Mouse (Mus musculus): Measurements from ENCODE around the gene Gm9044. TPM values are rescaled to one million over a fixed set of nuclear protein-coding genes. Genes with fewer than 3 reads are reported as not detected.
"Not testable (repeated sequence)": the region's sequence is repeated elsewhere in the genome, so short reads cannot be mapped to it uniquely, and the experiment has no call there.

Gene Gm9044
- polyA plus RNA-seq, 1 experiment, result not detected

- DNase-seq, result no peak
- no peak within 1 kb of the TSS for H3K4me3 ChIP-seq (replicated peaks; ENCODE audit: insufficient read depth, low read depth, low read length)
- H3K4me1 ChIP-seq (ENCODE audit: control insufficient read depth, insufficient read depth, low read length), result no peaks in the 10 kb centered on the region
- 93% methylated on average over 6 of the region's 6 CpGs for WGBS
- TF ChIP-seq CTCF (IDR thresholded peaks at IDR 0.05; ENCODE audit: borderline replicate concordance, insufficient read depth, low read depth, low read length) (no peak), POLR2A (IDR thresholded peaks at IDR 0.05; ENCODE audit: borderline replicate concordance, insufficient read depth, low read length) (no peak)
- no peak within 1 kb of the TSS for H3K27ac ChIP-seq (ENCODE audit: insufficient read depth, low read length)
- H3K27me3 ChIP-seq (ENCODE audit: control insufficient read depth, insufficient read depth, low read length), result no peaks in the 10 kb centered on the region
Observed at GRCm38 (mm10) chr10:118294938-118295337, 37.3 kb downstream of the Gm9044 start, which contains the start of gene Iltifb. Iltifb (minus strand) TSS chr10:118295038.

DNA sequence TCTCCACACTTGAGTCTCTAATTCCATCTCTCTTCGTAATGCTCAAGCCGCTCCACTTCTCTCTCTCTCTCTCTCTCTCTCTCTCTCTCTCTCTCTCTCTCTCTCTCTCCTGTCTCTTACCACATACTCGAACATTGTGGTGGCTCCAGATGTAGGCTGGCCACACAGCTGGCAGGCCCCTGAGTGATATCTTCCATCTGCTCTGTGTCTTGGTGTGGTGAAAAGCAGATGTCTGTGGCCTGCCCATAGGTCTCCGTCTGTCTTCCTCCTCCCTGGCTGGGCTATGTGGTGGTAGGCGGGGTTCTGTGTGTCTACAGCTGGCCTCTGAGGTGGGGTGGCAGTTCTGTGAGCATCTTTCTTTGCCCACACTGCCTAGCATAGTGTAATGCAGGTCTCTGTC, 49.2 kb downstream of the Gm9044 start:
- H3K4me3 ChIP-seq (replicated peaks; ENCODE audit: insufficient read depth, low read depth, low read length); H3K4me1 ChIP-seq (ENCODE audit: control insufficient read depth, insufficient read depth, low read length); H3K27me3 ChIP-seq (ENCODE audit: control insufficient read depth, insufficient read depth, low read length); DNase-seq; H3K27ac ChIP-seq (ENCODE audit: insufficient read depth, low read length): not testable (repeated sequence)
- WGBS, result 64% methylated on average over 3 of the region's 5 CpGs

DNA sequence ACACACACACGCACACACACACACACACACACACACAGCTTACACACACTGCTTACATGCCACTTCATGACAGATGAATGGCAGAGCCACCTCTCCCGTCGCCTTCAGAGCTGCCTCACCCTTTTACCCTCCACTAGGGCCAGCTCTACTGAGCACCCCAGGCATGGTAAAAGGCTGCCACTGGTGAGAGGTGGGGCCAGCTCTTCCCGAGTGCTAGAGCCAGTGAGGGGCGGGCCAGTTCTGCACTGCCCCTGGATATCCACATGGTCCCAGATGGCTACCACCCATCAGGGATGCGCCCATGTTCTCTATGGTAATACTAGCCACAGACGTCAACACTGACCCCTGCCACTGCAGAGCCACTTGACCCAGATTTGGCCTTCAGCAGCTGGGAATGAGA, 49.6 kb downstream of the Gm9044 start:
- not testable (repeated sequence) for H3K27ac ChIP-seq (ENCODE audit: insufficient read depth, low read length); DNase-seq; H3K27me3 ChIP-seq (ENCODE audit: control insufficient read depth, insufficient read depth, low read length); H3K4me1 ChIP-seq (ENCODE audit: control insufficient read depth, insufficient read depth, low read length); H3K4me3 ChIP-seq (replicated peaks; ENCODE audit: insufficient read depth, low read depth, low read length)
- WGBS, result 66% methylated on average over 6 of the region's 7 CpGs

Other genes with a start within 250 kb of the Gm9044 start
- 15.5 and 16.2 TPM in 2 replicates for gene Mdm1, start 190.6 kb downstream of the Gm9044 start, polyA plus RNA-seq (2012; rRNA removed)
- gene Il22, start 127.5 kb downstream of the Gm9044 start, polyA plus RNA-seq (2012; rRNA removed), result 5.7 and 6.2 TPM in 2 replicates
- 0.03 TPM in 1 of 2 replicates, not detected in the other for gene Gm32717, start 91.6 kb downstream of the Gm9044 start, polyA plus RNA-seq (2012; rRNA removed)
- 0.03 TPM in 1 of 2 replicates, not detected in the other for gene Gm32802, start 73.7 kb downstream of the Gm9044 start, polyA plus RNA-seq (2012; rRNA removed)
- gene Iltifb, start 37.4 kb downstream of the Gm9044 start, polyA plus RNA-seq (2012; rRNA removed), result 39.4 and 42.9 TPM in 2 replicates
- not detected in 2 replicates for gene Gm9040, start 5.4 kb downstream of the Gm9044 start, polyA plus RNA-seq (2012; rRNA removed)
- gene Gm9045, start 5.4 kb upstream of the Gm9044 start, polyA plus RNA-seq (2012; rRNA removed), result 0.05 and 0.07 TPM in 2 replicates
- not detected in 2 replicates for gene Gm9046, start 10.8 kb upstream of the Gm9044 start, polyA plus RNA-seq (2012; rRNA removed)
- gene Gm9048, start 16.3 kb upstream of the Gm9044 start, polyA plus RNA-seq (2012; rRNA removed), result not detected in 2 replicates
- gene Gm9049, start 21.7 kb upstream of the Gm9044 start, polyA plus RNA-seq (2012; rRNA removed), result 0.05 and 0.07 TPM in 2 replicates
- gene Ifng, start 108.6 kb upstream of the Gm9044 start, polyA plus RNA-seq (2012; rRNA removed), result not detected in 2 replicates